Mouse (Mus musculus) neutrophil, adult 65 days (primary cell): Measurements from ENCODE around the gene Psmb5. TPM values are rescaled to one million over a fixed set of nuclear protein-coding genes. Genes with fewer than 3 reads are reported as not detected.

Experiments
- total RNA-seq: library from RNA; stranded (reverse); gene quantifications from 2 replicates; pipeline ENCODE4 v1.2.4, GENCODE M21; 2023

Psmb5 gene
- 55.2 and 60.7 TPM in 2 replicates for total RNA-seq

DNA sequence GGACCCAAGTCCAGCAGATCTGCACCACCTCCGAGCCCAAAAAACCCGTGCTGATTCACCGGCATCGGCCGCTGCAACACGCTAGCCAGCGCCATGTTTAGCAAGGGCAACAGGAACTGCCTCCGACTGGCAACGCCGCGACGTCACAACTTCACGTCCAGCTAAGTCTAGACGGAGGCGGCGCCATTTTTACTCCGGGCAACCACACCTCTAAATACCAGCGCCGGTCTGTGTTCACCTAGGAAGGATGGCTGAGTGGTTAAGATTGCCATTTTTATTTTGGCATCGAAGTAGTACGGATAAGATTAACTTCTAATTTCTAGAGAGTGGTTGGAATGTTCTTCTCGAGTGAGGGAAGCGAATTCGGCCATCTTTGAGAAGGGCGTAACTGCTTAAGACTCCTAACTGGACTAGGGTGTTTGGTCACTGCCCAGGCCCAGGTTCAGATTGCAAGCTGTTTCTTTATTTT is at the start of gene Psmb5:
TSS of gene Psmb5 (minus strand) at position 126 of the 469 bp plus-strand sequence.

DNA sequence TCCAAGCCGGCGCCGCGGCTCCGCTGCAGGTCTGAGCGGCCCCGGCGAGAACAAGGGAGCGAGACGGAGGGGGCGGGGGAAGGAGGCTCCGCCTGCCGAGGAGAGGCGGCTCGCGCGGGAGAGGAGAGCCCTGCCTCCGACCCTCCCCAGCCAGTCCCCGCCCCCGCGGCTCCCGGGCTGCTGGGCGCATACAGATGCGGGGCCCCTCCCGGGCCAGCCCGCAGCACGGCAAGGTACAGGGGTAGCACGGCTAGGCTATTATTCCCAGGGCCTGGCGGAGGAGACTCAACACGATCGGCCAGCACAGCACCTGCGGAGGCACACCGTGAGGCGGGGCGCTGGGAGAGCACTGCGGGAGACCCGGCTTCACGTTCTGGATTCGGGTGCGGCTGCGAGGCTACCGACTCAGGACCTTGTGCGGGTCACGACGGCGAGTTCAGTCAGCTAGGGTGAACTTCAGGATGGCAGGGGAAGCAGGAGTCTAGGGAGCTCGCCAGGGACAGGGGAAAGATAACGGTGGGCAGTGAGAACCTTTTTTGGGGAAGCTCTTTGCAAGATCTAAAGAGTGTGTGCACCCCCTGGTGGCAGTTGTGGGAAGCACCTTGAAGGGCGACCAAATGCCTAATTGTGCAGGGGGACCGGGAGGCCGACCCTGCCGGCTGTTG is 23.6 kb upstream of the Psmb5 start, which contains the start of gene Cdh24:
TSS of gene Cdh24 (minus strand) at position 60 of the 665 bp plus-strand sequence.

DNA sequence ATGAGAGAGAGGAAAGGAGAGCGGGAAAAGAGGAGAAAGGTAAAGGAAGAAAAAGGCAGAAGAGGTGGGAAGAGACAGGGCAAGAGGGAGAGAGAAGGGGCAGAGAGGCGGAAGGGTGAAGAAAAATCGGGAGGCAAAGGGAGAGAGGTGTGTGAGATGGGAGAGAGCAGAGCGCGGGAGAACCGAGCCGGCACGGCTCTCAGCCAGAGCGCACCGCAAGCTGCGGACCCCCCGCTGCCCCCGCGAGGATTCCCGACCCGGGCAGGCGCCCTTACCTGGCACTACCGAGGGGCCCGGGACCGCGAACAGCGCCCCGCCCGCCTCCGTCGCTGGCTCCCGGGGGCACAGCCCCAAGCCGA is 23.1 kb upstream of the Psmb5 start, which contains the start of gene Gm17606:
TSS of gene Gm17606 (plus strand) at position 7 of the 359 bp plus-strand sequence.

DNA sequence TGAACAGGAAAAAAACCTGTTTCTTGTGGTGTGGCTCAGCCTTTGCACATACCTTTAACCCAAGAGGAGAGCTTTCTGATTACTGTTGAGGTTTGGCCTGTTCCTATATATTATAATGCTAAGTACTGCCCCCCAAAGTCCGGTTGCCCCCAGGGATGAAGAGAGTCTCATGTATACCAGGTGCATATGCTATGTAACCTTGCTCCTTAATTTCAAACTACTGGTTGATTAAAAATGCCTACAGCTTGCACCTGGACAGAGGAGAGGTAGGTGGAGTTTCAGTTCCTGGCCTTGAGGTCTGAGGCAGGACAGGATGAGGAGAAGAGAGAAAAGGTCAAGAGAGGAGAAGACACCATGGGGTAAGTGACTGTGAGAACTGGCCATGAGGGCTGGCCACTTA is 3.3 kb upstream of the Psmb5 start, which contains the start of gene Psmb11:
TSS of gene Psmb11 (plus strand) at position 301 of the 400 bp plus-strand sequence.

DNA sequence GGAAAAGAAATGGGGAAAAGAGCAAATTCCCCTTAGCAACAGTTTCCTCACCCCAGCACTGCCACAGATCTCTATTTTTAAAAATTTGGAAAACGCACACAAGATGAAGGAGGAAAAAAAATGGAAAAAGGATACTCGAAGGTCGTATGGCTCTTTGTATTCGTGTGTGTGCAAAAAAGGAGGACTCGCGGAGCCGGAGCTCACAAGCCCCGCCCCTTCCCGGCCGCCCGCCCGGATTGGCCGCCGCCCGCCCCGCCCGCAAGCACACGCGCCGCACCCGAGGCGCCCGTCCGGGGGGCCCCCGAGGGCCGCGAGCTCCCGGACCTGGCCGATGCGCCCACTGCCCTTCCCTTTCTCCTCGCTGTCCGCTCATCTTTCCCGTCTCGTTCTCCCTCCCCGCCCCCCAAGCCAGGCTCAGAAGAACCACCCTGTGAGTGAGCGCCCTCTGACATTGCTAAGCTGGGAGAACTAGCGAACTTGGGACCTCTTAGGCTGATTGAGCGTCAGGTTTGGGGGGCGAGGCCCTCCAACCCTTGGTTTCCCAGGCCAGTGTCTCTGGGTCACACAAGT is 12.0 kb downstream of the Psmb5 start, which contains the start of gene 4931414P19Rik:
TSS of gene 4931414P19Rik (minus strand) at position 242 of the 570 bp plus-strand sequence.

DNA sequence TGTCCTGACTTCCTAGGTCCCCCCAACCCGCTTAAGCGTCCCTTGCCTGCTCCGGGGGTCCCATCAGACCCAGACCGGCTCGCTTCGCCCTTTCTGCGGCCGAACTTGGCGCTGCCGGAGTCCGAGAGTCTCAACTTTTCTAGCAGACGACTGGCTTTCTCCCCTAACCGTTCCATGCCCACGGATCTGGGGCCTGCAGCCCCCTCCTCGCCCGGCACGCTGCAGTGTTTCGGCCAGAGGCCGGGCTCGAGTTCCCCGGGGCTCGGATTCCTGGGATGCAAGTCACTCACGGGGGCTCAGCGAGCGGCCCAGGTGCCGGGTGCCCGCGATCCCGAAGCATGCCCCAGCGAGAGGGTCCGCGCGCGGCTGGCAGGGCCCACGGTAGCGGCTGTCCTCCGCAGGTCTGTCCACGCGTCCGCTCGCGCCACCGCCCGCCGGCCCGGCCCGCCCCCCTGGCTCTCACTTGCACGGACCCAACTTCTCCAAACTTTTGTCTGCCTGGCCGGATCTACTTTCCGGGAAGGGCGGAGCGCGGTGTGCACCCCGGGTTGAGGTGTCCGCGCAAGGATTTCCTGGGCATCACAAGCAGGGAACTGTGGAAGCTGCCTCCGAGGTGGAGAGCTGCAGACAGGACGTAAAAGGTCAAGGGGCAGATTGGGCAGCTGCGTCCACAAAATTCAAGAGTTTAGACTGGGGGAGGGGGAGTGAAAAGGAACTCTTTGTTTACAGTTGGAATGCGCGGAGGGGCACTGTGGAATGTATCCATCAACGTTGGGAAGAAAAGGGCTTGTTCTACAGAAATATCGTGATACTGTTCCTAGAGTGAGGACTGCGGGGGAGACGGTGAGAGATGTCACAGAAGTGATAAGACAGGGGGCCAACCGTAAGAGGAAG is 40.5 kb downstream of the Psmb5 start, which contains the start of gene Ajuba:
TSS of gene Ajuba (minus strand) at position 470 of the 894 bp plus-strand sequence.

Other genes with a start within 250 kb of the Psmb5 start
- 13.8 and 15.6 TPM in 2 replicates for gene Slc7a7, start 200.2 kb downstream of the Psmb5 start, total RNA-seq
- gene Mrpl52, start 191.1 kb downstream of the Psmb5 start, total RNA-seq, result 15.2 and 17.7 TPM in 2 replicates
- 0.47 and 1.4 TPM in 2 replicates for gene Mmp14, start 186.4 kb downstream of the Psmb5 start, total RNA-seq
- gene Lrp10, start 153.9 kb downstream of the Psmb5 start, total RNA-seq, result 106 and 114 TPM in 2 replicates
- 0.25 TPM in 1 of 2 replicates, not detected in the other for gene Rem2, start 141.9 kb downstream of the Psmb5 start, total RNA-seq
- gene Prmt5, start 100.5 kb downstream of the Psmb5 start, total RNA-seq, result 9.2 and 9.3 TPM in 2 replicates
- gene Haus4, start 63.4 kb downstream of the Psmb5 start, total RNA-seq, result 14.4 and 22.8 TPM in 2 replicates
- gene Ajuba, start 40.5 kb downstream of the Psmb5 start, total RNA-seq, result 0.25 TPM in 1 of 2 replicates, not detected in the other
- 1.2 and 4.8 TPM in 2 replicates for gene 4931414P19Rik, start 12.0 kb downstream of the Psmb5 start, total RNA-seq
- not detected in 2 replicates for gene Psmb11, start 3.4 kb upstream of the Psmb5 start, total RNA-seq
- gene Gm17606, start 22.9 kb upstream of the Psmb5 start, total RNA-seq, result not detected in 2 replicates
- 1.7 and 2.3 TPM in 2 replicates for gene Cdh24, start 23.3 kb upstream of the Psmb5 start, total RNA-seq
- 29.1 and 34.7 TPM in 2 replicates for gene 1700123O20Rik, start 68.2 kb upstream of the Psmb5 start, total RNA-seq
- gene Acin1, start 68.9 kb upstream of the Psmb5 start, total RNA-seq, result 250 and 327 TPM in 2 replicates
- 0.25 and 0.39 TPM in 2 replicates for gene Gm29776, start 80.8 kb upstream of the Psmb5 start, total RNA-seq
- 119 and 152 TPM in 2 replicates for gene Cebpe, start 94.2 kb upstream of the Psmb5 start, total RNA-seq
- gene Slc7a8, start 163.9 kb upstream of the Psmb5 start, total RNA-seq, result 2.7 and 3.4 TPM in 2 replicates
- not detected in 2 replicates for gene Rnf212b, start 196.1 kb upstream of the Psmb5 start, total RNA-seq